Mouse (Mus musculus) kidney, embryonic 15.5 days (tissue): ENCODE data around the gene Lnpep. TPM values are rescaled to one million over a fixed set of nuclear protein-coding genes. Genes with fewer than 3 reads are reported as not detected.

Experiments used
- ATAC-seq: fragments of 200-750 bp; cut with Nextera tagmentation; replicated peaks from 2 replicates; pipeline ENCODE4 v1.8.0; 2017; ENCODE audit warnings: moderate TSS enrichment; ENCODE audit not compliant: low FRiP score
- H3K27ac ChIP-seq: fragments of 300-500 bp; sonication (generic); 2 replicates; pipeline ENCODE4 v1.5.1; 2015; ENCODE audit warnings: mild to moderate bottlenecking, inconsistent platforms
- H3K27me3 ChIP-seq: fragments of 300-500 bp; sonication (generic); 2 replicates; pipeline ENCODE4 v1.6.1; 2015; ENCODE audit warnings: inconsistent platforms
- H3K36me3 ChIP-seq: fragments of 300-500 bp; sonication (generic); 2 replicates; pipeline ENCODE4 v1.6.1; 2015; ENCODE audit warnings: inconsistent platforms
- H3K4me1 ChIP-seq: fragments of 300-500 bp; sonication (generic); 2 replicates; pipeline ENCODE4 v1.6.1; 2015; ENCODE audit warnings: inconsistent platforms
- H3K4me2 ChIP-seq: fragments of 300-500 bp; sonication (generic); 2 replicates; pipeline ENCODE4 v1.6.1; 2015; ENCODE audit warnings: moderate library complexity, mild to moderate bottlenecking, inconsistent platforms
- H3K4me3 ChIP-seq: fragments of 300-500 bp; sonication (generic); replicated peaks from 2 replicates; pipeline ENCODE4 v1.5.1; 2015; ENCODE audit warnings: mild to moderate bottlenecking, inconsistent platforms
- H3K9ac ChIP-seq: fragments of 300-500 bp; sonication (generic); 2 replicates; pipeline ENCODE4 v1.6.1; 2015; ENCODE audit warnings: mild to moderate bottlenecking, inconsistent platforms
- H3K9me3 ChIP-seq: fragments of 300-500 bp; sonication (generic); replicated peaks from 2 replicates; pipeline ENCODE4 v1.6.1; 2016; ENCODE audit warnings: inconsistent platforms
- WGBS: fragments of 180-500 bp; shearing (Covaris S2); methylation state at CpG from one replicate; pipeline ENCODE4 v1.1.7; 2015; ENCODE audit warnings: mixed read lengths; 5-methylcytosine and 5-hydroxymethylcytosine counted together
- polyA plus RNA-seq: library from polyadenylated mRNA; unstranded; fragments of >200 nt; fragmentation: Nextera tagmentation; extraction: Ambion mirVana; gene quantifications from 2 replicates; pipeline ENCODE4 v1.2.1, GENCODE M21; 2015

The Lnpep gene
- polyA plus RNA-seq, 1 experiment from 2014 or later = 9.3 TPM

- WGBS = 38% methylated on average over 7 of the region's 7 CpGs
- peak overlapping the region; percentile 73 for H3K9ac ChIP-seq
- no peaks in the 10 kb centered on the region for H3K36me3 ChIP-seq
These were observed 1.2 kb upstream of the Lnpep start for GRCm38 (mm10) chr17:17625887-17626679.

GRCm38 (mm10) chr17:17624421-17624956 lies 361 bp downstream of the Lnpep start:
- H3K27ac ChIP-seq = peak overlapping the region; percentile 99
- peak overlapping the region; percentile 73 for H3K9ac ChIP-seq
- no peaks in the 10 kb centered on the region for H3K27me3 ChIP-seq
- peaks cover 13% of the 10 kb centered on the region for H3K4me1 ChIP-seq
- WGBS = under 1% methylated on average over 51 of the region's 51 CpGs
- H3K4me3 ChIP-seq = peak overlapping the region; percentile 94
- peak; percentile 98 for ATAC-seq
- peak overlapping the region; percentile 75 for H3K4me2 ChIP-seq
- no peaks in the 10 kb centered on the region for H3K36me3 ChIP-seq
- H3K9me3 ChIP-seq = no peaks in the 10 kb centered on the region

More at GRCm38 (mm10) chr17:17625887-17626679, 1.2 kb upstream of the Lnpep start:
- Histone ChIP-seq H3K4me3 (peak overlapping the region; percentile 94), H3K4me2 (peak overlapping the region; percentile 75), H3K9me3 (no peaks in the 10 kb centered on the region), H3K27me3 (no peaks in the 10 kb centered on the region), H3K4me1 (peaks cover 13% of the 10 kb centered on the region), H3K27ac (peak overlapping the region; percentile 99)
- ATAC-seq = no peak

GRCm38 (mm10) chr17:17623890-17624420 lies 895 bp downstream of the Lnpep start:
- Histone ChIP-seq H3K9ac (peak overlapping the region; percentile 73), H3K27me3 (no peaks in the 10 kb centered on the region), H3K9me3 (no peaks in the 10 kb centered on the region), H3K36me3 (no peaks in the 10 kb centered on the region), H3K4me1 (peaks cover 13% of the 10 kb centered on the region), H3K4me2 (peak overlapping the region; percentile 75), H3K4me3 (peak overlapping the region; percentile 94), H3K27ac (peak overlapping the region; percentile 99)
- ATAC-seq = peak; percentile 26
- under 1% methylated on average over 42 of the region's 42 CpGs for WGBS

- Histone ChIP-seq H3K4me1 (peaks cover 14% of the 10 kb centered on the region), H3K4me3 (peak overlapping the region; percentile 94), H3K27me3 (no peaks in the 10 kb centered on the region), H3K9ac (peak overlapping the region; percentile 73), H3K4me2 (peak overlapping the region; percentile 75), H3K27ac (peak overlapping the region; percentile 99), H3K9me3 (no peaks in the 10 kb centered on the region), H3K36me3 (no peaks in the 10 kb centered on the region)
- ATAC-seq = no peak
- 4% methylated on average over 7 of the region's 7 CpGs for WGBS
These were observed 1.5 kb downstream of the Lnpep start for GRCm38 (mm10) chr17:17623221-17623889.

- 97% methylated on average over 1 of the region's 1 CpGs for WGBS
- no peak for ATAC-seq
These were observed 2.3 kb downstream of the Lnpep start for GRCm38 (mm10) chr17:17622576-17622975.

GRCm38 (mm10) chr17:17621586-17621985 lies 3.3 kb downstream of the Lnpep start:
- H3K4me2 ChIP-seq = no peak overlapping the region
- H3K9ac ChIP-seq = no peak overlapping the region
- no peaks in the 10 kb centered on the region for H3K36me3 ChIP-seq
- H3K9me3 ChIP-seq = no peaks in the 10 kb centered on the region
- no peak overlapping the region for H3K4me3 ChIP-seq
- no peaks in the 10 kb centered on the region for H3K27me3 ChIP-seq
- H3K27ac ChIP-seq = no peak overlapping the region
- H3K4me1 ChIP-seq = peaks cover 16% of the 10 kb centered on the region
- no peak for ATAC-seq
- WGBS = 61% methylated on average over 3 of the region's 3 CpGs

More at GRCm38 (mm10) chr17:17622576-17622975, 2.3 kb downstream of the Lnpep start:
- Histone ChIP-seq H3K27me3 (no peaks in the 10 kb centered on the region), H3K27ac (no peak overlapping the region), H3K4me2 (no peak overlapping the region), H3K9me3 (no peaks in the 10 kb centered on the region), H3K36me3 (no peaks in the 10 kb centered on the region), H3K4me1 (peaks cover 16% of the 10 kb centered on the region), H3K9ac (no peak overlapping the region), H3K4me3 (no peak overlapping the region)

- H3K27ac ChIP-seq = no peak overlapping the region
- WGBS = 79% methylated on average over 1 of the region's 1 CpGs
- no peak overlapping the region for H3K4me2 ChIP-seq
- no peak overlapping the region for H3K4me3 ChIP-seq
- no peaks in the 10 kb centered on the region for H3K27me3 ChIP-seq
- no peak overlapping the region for H3K9ac ChIP-seq
- no peak for ATAC-seq
- H3K9me3 ChIP-seq = no peaks in the 10 kb centered on the region
- H3K4me1 ChIP-seq = peaks cover 6% of the 10 kb centered on the region
- H3K36me3 ChIP-seq = no peaks in the 10 kb centered on the region
These were observed 6.4 kb downstream of the Lnpep start for GRCm38 (mm10) chr17:17618463-17618862.

GRCm38 (mm10) chr17:17617440-17618204 lies 7.2 kb downstream of the Lnpep start:
- Histone ChIP-seq H3K9ac (no peak overlapping the region), H3K4me2 (no peak overlapping the region), H3K36me3 (no peaks in the 10 kb centered on the region), H3K27me3 (no peaks in the 10 kb centered on the region), H3K4me1 (peaks cover 2% of the 10 kb centered on the region; the same call in 1 of the 2 replicates), H3K9me3 (no peaks in the 10 kb centered on the region), H3K27ac (no peak overlapping the region), H3K4me3 (no peak overlapping the region)
- no peak for ATAC-seq
- whole genome bisulfite sequencing = 91% methylated on average over 4 of the region's 4 CpGs

GRCm38 (mm10) chr17:17612336-17612735 lies 12.5 kb downstream of the Lnpep start:
- 63% methylated on average over 2 of the region's 2 CpGs for WGBS
- peaks cover 3% of the 10 kb centered on the region; the same call in 1 of the 2 replicates for H3K4me1 ChIP-seq
- H3K4me2 ChIP-seq = no peak overlapping the region
- H3K27ac ChIP-seq = no peak overlapping the region
- H3K4me3 ChIP-seq = no peak overlapping the region
- no peak overlapping the region for H3K9ac ChIP-seq
- no peaks in the 10 kb centered on the region for H3K9me3 ChIP-seq
- ATAC-seq = no peak
- H3K27me3 ChIP-seq = no peaks in the 10 kb centered on the region
- H3K36me3 ChIP-seq = no peaks in the 10 kb centered on the region

GRCm38 (mm10) chr17:17609523-17609922 lies 15.3 kb downstream of the Lnpep start:
- 72% methylated on average over 3 of the region's 3 CpGs for WGBS
- no peak overlapping the region for H3K4me3 ChIP-seq
- no peak for ATAC-seq

GRCm38 (mm10) chr17:17608416-17608988 lies 16.3 kb downstream of the Lnpep start:
- Histone ChIP-seq H3K36me3 (no peaks in the 10 kb centered on the region), H3K27ac (no peak overlapping the region), H3K4me1 (peaks cover 3% of the 10 kb centered on the region; the same call in 1 of the 2 replicates), H3K9ac (no peak overlapping the region), H3K4me3 (no peak overlapping the region), H3K9me3 (no peaks in the 10 kb centered on the region), H3K4me2 (no peak overlapping the region), H3K27me3 (no peaks in the 10 kb centered on the region)
- 82% methylated on average over 5 of the region's 5 CpGs for WGBS
- no peak for ATAC-seq

More at GRCm38 (mm10) chr17:17609523-17609922, 15.3 kb downstream of the Lnpep start:
- Histone ChIP-seq H3K9ac (no peak overlapping the region), H3K9me3 (no peaks in the 10 kb centered on the region), H3K27ac (no peak overlapping the region), H3K27me3 (no peaks in the 10 kb centered on the region), H3K4me1 (peaks cover 3% of the 10 kb centered on the region; the same call in 1 of the 2 replicates), H3K4me2 (no peak overlapping the region), H3K36me3 (no peaks in the 10 kb centered on the region)
